Mouse (Mus musculus) hindbrain, postnatal 0 days (tissue): ENCODE measurements around the gene Ces2b. TPM values are rescaled to one million over a fixed set of nuclear protein-coding genes. Genes with fewer than 3 reads are reported as not detected.
"Not testable (repeated sequence)": the region's sequence is repeated elsewhere in the genome, so short reads cannot be mapped to it uniquely, and the experiment has no call there.

ENCODE experiments used
- ATAC-seq: fragments of 200-750 bp; cut with Nextera tagmentation; 2 replicates; pipeline ENCODE4 v1.8.0; 2017; ENCODE audit warnings: mild to moderate bottlenecking, moderate TSS enrichment, moderate library complexity
- DNase-seq: peaks from one replicate; pipeline ENCODE4 v3.0.0-alpha.2; 2015; ENCODE audit warnings: low spot score
- H3K27ac ChIP-seq: fragments of 300-500 bp; sonication (generic); 2 replicates; pipeline ENCODE4 v1.5.1; 2014; ENCODE audit warnings: mild to moderate bottlenecking
- H3K27me3 ChIP-seq: fragments of 300-500 bp; sonication (generic); 2 replicates; pipeline ENCODE4 v1.6.1; 2014; ENCODE audit warnings: low read length, mixed read lengths; ENCODE audit not compliant: insufficient read depth
- H3K36me3 ChIP-seq: fragments of 300-500 bp; sonication (generic); 2 replicates; pipeline ENCODE4 v1.6.1; 2014; ENCODE audit warnings: low read length, mixed read lengths; ENCODE audit not compliant: insufficient read depth
- H3K4me1 ChIP-seq: fragments of 300-500 bp; sonication (generic); 2 replicates; pipeline ENCODE4 v1.6.1; 2014; ENCODE audit warnings: antibody characterized with exemption, low read length, mixed read lengths; ENCODE audit not compliant: insufficient read depth
- H3K4me2 ChIP-seq: fragments of 300-500 bp; sonication (generic); 2 replicates; pipeline ENCODE4 v1.6.1; 2014; ENCODE audit warnings: low read depth, mild to moderate bottlenecking, low read length, moderate library complexity, mixed read lengths
- H3K4me3 ChIP-seq: fragments of 300-500 bp; sonication (generic); 2 replicates; pipeline ENCODE4 v1.5.1; 2014; ENCODE audit warnings: low read length
- H3K9ac ChIP-seq: fragments of 300-500 bp; sonication (generic); replicated peaks from 2 replicates; pipeline ENCODE4 v1.6.1; 2014; ENCODE audit warnings: mild to moderate bottlenecking, low read length, moderate library complexity, mixed read lengths
- H3K9me3 ChIP-seq: fragments of 300-500 bp; sonication (generic); 2 replicates; pipeline ENCODE4 v1.6.1; 2016; ENCODE audit warnings: low read length, mixed read lengths
- CTCF ChIP-seq: IDR thresholded peaks from 2 replicates; pipeline ENCODE4 v1.5.1; 2016; ENCODE audit warnings: antibody characterized with exemption, control low read depth, low read depth
- WGBS: fragments of 180-500 bp; shearing (Covaris S2); extraction: QIAGEN DNeasy Blood & Tissue Kit; methylation state at CpG from one replicate; pipeline ENCODE4 v1.1.7; 2014; 5-methylcytosine and 5-hydroxymethylcytosine counted together
- polyA plus RNA-seq: library from polyadenylated mRNA; unstranded; fragments of >200 nt; fragmentation: Nextera tagmentation; extraction: Ambion mirVana; gene quantifications from 2 replicates; pipeline ENCODE4 v1.2.1, GENCODE M21; 2015
- total RNA-seq: library from RNA; depleted of rRNA; stranded (reverse); fragments of >200 nt; gene quantifications from 2 replicates; pipeline ENCODE4 v1.2.3, GENCODE M21; 2014

Gene Ces2b
- total and polyA plus RNA-seq, 2 experiments from 2014 or later: 0.08 to 0.10 TPM

DNA sequence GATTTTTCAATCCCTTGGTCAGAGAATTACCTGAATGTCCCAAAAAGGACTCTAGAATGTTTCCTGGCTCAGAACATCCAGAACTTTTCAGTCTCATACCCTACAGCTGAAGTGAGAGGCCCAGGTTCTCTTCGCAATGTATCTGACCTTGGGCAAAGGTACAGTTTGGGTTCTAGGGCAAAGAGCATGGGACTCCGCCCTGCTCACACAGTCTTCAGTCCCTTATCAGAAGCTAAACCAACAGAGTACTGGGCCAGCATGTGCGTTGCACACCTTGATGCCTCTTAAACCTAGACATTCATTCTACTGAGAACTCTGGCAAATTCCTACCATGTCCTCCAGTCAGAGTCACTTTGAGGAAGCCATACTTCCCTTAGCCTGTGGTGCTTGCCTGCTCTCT, 21.9 kb upstream of the Ces2b start:
- no peaks in the 10 kb centered on the region for H3K27me3 ChIP-seq
- no peaks in the 10 kb centered on the region for H3K36me3 ChIP-seq
- no peak for DNase-seq
- no peaks in the 10 kb centered on the region for H3K9me3 ChIP-seq
- H3K4me2 ChIP-seq: no peak overlapping the region
- H3K4me1 ChIP-seq: no peaks in the 10 kb centered on the region
- no peak for ATAC-seq
- no peak overlapping the region for H3K4me3 ChIP-seq
- 91% methylated on average over 3 of the region's 3 CpGs for WGBS
- no peak for TF ChIP-seq CTCF
- no peak overlapping the region for H3K27ac ChIP-seq
- no peak overlapping the region for H3K9ac ChIP-seq

DNA sequence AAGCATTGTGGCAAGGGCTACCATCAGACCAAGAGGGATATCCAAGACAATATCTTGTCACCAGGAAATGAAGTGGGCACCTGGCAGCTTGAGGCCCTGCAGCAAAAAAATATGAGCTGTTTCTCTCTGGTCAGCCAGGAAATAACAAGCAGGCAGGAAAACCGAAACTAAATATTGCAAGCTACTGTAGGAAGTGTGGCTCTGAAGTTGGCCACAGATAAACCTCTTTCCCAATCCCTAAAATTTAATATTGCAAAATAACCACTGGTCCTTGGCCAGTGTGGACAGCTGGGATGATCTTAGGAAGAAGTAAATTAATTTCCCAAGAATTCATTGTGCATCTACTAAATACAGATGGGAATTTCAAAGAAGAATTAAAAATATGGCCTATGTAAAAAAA, 4.5 kb upstream of the Ces2b start:
- no peak overlapping the region for H3K4me2 ChIP-seq
- H3K9ac ChIP-seq: no peak overlapping the region
- no peaks in the 10 kb centered on the region for H3K9me3 ChIP-seq
- H3K36me3 ChIP-seq: no peaks in the 10 kb centered on the region
- no peaks in the 10 kb centered on the region for H3K27me3 ChIP-seq
- no peak overlapping the region for H3K27ac ChIP-seq
- H3K4me3 ChIP-seq: no peak overlapping the region
- no peaks in the 10 kb centered on the region for H3K4me1 ChIP-seq
- DNase-seq (no peak), ATAC-seq (no peak)
- 79% methylated on average over 1 of the region's 1 CpGs for WGBS
- TF ChIP-seq CTCF: no peak

DNA sequence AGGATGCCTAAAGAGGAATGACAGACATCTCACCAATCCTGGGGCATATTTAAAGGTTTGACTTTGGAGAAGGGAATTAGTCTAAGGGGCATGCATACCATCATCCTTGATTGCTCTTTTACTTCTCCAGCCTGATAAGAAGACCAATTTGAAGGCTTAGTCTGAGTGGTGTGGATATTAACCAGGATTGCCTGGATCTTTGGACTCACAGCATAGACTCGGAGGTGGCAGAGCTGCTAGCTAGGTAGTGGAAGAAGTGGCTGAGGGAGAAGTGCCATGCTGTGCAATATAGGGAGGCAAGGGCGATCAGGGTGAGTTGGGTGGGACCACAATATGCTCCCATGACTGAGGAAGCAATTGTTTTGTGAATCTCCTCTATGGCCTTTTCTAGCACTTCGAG, 3.2 kb upstream of the Ces2b start:
- no peaks in the 10 kb centered on the region for H3K9me3 ChIP-seq
- no peak for ATAC-seq

DNA sequence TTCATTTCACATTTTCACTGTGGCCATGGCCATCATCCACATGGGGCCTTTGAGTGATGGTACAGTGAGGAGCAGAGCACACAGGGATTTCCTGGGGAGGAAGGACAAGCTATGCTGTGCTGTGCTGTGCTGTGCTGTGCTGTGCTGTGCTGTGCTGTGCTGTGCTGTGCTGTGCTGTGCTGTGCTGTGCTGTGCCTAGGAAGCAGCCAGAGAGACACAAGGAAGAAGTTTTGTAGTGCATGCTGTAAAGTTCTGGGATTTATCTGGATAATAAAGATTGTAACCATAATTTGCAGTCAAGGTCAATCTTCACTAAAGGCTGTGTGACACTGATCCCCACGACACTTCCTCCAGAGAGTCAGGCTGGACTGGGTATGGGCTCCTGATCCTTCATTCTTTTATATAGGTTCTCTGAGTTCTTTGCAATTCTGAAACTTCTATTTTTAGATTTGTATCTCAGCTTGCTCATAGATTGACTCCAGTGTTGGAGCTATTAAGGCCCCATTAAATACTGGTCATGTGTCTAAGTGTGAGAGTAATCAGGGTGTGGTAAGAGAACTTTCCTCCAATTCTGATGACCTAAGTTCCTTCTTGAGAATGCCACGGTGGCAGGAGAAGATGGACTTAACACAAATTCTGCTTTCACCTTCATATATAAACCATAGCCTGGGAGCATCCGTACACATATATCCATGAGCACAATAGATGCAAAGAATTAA, 10.1 kb downstream of the Ces2b start:
- no peak overlapping the region for H3K27ac ChIP-seq
- no peaks in the 10 kb centered on the region for H3K27me3 ChIP-seq
- DNase-seq (no peak), ATAC-seq (no peak)
- no peaks in the 10 kb centered on the region for H3K4me1 ChIP-seq
- 85% methylated on average over 3 of the region's 3 CpGs for WGBS
- H3K4me2 ChIP-seq: no peak overlapping the region
- H3K9ac ChIP-seq: no peak overlapping the region
- no peak overlapping the region for H3K4me3 ChIP-seq
- no peaks in the 10 kb centered on the region for H3K9me3 ChIP-seq
- TF ChIP-seq CTCF: no peak
- no peaks in the 10 kb centered on the region for H3K36me3 ChIP-seq

More for the DNA sequence above, 3.2 kb upstream of the Ces2b start:
- Histone ChIP-seq H3K4me3 (no peak overlapping the region), H3K27ac (no peak overlapping the region), H3K9ac (no peak overlapping the region), H3K4me2 (no peak overlapping the region), H3K27me3 (no peaks in the 10 kb centered on the region), H3K4me1 (no peaks in the 10 kb centered on the region), H3K36me3 (no peaks in the 10 kb centered on the region)
- TF ChIP-seq CTCF: no peak
- no peak for DNase-seq
- WGBS: 81% methylated on average over 3 of the region's 3 CpGs

DNA sequence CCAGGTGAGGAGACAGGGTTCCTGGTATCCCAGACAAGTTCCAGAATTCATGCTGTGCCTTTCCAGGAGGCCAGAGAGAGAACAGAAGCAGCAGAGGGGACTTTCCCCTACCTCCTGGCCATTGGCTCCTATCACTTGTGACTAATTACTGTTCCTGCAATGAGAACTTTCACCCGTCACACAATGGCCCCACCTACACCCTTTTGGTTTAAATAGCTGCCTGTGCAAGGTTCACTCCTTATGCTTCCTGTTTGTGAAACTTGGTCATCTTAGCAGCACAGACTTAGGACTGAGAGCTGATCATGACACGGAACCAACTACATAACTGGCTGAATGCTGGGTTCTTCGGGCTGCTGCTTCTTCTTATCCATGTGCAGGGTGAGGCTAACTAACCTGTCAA, 15.5 kb downstream of the Ces2b start, which contains the start of gene Ces2c:
Ces2c (plus strand) TSS at position 238 of the 400 bp plus-strand sequence.
- ATAC-seq (no peak), DNase-seq (no peak)
- Histone ChIP-seq H3K9me3 (no peaks in the 10 kb centered on the region), H3K9ac (no peak within 1 kb of the TSS), H3K4me2 (no peak within 1 kb of the TSS), H3K27ac (no peak within 1 kb of the TSS), H3K4me3 (no peak within 1 kb of the TSS), H3K36me3 (no peaks in the 10 kb centered on the region), H3K27me3 (no peaks in the 10 kb centered on the region), H3K4me1 (no peaks in the 10 kb centered on the region)
- 92% methylated on average over 3 of the region's 3 CpGs for WGBS
- TF ChIP-seq CTCF: no peak

DNA sequence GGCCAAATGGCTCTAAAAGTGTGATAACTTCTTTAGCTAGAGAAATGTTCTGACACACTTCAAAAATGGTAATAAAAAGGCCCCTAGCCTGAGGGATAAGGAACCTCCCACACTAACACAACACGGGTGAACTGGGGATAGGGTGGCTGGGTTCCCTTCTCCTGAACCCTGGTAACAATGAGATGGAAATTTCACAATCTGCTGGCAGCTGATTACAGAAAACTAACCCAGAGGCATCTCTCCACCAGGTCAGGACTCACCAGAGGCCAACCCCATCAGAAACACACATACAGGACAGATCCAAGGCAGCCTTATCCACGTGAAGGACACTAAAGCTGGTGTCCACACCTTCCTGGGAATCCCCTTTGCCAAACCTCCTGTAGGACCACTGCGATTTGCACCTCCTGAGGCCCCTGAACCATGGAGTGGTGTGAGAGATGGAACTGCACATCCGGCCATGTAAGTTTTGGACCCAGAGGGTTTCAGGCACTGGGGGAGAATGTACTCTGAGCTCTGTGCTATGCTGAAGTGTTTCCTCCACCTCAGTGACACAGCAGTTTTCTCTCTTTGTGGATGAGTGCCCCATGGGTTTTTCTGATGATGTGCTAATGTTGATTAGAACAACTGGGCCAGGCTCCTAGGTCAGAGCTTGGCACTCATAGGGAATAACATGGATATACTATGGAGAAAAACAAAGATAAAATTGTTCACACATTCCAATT, 16.5 kb downstream of the Ces2b start:
- ATAC-seq (no peak), DNase-seq (no peak)
- no peak overlapping the region for H3K27ac ChIP-seq
- no peaks in the 10 kb centered on the region for H3K4me1 ChIP-seq
- WGBS: 80% methylated on average over 4 of the region's 4 CpGs
- H3K9ac ChIP-seq: no peak overlapping the region
- no peak overlapping the region for H3K4me2 ChIP-seq
- H3K4me3 ChIP-seq: no peak overlapping the region
- H3K36me3 ChIP-seq: no peaks in the 10 kb centered on the region
- no peaks in the 10 kb centered on the region for H3K9me3 ChIP-seq
- no peaks in the 10 kb centered on the region for H3K27me3 ChIP-seq
- no peak for TF ChIP-seq CTCF

DNA sequence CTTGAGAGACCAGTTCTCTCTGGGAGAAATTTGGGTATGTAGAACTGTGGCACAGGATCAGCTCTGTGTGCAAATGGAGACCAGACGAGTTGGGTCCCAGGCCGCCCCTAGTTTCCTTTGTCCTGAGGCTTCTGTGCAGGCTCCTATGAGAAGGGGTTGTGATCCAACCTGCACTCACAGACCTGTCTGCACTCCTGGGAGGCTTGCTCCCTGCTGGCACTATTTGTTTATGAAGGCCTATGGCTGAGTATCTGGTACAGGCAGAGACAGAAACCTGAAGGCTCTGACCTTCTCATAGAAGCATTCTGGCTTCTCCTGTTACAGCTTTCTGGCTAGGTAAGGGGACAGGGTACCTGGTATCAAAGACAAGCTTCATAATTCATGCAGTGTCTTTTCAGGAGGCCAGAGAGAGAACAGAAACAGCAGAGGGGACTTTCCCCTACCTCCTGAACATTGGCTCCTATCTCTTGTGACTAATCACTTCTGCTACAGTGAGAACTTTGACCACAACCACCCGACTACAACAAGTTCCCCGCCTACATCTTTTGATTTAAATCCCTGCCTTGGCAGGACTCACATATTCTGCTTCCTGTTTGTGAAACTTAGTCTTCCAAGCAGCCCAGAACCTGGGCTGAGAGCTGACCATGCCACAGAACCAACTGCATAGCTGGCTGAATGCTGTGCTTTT, 35.6 kb downstream of the Ces2b start:
- not testable (repeated sequence) for H3K27ac ChIP-seq, ATAC-seq, H3K9ac ChIP-seq, H3K9me3 ChIP-seq, H3K36me3 ChIP-seq, H3K27me3 ChIP-seq, H3K4me1 ChIP-seq, H3K4me3 ChIP-seq, DNase-seq, H3K4me2 ChIP-seq
- WGBS: no CpG with 5 or more reads among the region's 4 CpGs

DNA sequence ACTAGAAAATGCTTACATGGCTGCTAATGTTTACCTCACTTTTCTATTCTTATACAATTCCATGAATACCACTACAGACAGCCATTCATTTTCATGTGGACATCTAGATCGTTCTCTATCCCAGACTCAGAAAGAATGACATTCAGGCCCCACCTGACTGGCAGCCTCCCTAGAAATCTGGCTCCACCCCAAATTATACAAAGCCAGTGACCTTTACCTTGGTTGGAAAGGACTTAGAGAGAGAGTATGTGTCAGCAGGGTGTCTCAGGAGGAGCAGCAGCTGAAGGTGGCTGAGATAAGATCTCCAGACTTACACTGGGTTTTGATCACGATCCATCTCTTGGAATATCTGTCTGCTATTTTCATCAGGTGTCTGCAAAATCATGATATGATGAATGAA, 37.5 kb downstream of the Ces2b start:
- H3K9me3 ChIP-seq, DNase-seq, H3K36me3 ChIP-seq, H3K4me1 ChIP-seq, H3K27ac ChIP-seq, H3K4me2 ChIP-seq, H3K27me3 ChIP-seq, ATAC-seq, H3K9ac ChIP-seq, H3K4me3 ChIP-seq: not testable (repeated sequence)
- WGBS: no CpG with 5 or more reads among the region's 2 CpGs

DNA sequence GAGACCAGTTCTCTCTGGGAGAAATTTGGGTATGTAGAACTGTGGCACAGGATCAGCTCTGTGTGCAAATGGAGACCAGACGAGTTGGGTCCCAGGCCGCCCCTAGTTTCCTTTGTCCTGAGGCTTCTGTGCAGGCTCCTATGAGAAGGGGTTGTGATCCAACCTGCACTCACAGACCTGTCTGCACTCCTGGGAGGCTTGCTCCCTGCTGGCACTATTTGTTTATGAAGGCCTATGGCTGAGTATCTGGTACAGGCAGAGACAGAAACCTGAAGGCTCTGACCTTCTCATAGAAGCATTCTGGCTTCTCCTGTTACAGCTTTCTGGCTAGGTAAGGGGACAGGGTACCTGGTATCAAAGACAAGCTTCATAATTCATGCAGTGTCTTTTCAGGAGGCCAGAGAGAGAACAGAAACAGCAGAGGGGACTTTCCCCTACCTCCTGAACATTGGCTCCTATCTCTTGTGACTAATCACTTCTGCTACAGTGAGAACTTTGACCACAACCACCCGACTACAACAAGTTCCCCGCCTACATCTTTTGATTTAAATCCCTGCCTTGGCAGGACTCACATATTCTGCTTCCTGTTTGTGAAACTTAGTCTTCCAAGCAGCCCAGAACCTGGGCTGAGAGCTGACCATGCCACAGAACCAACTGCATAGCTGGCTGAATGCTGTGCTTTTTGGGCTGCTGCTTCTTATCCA, 55.0 kb downstream of the Ces2b start:
- H3K9ac ChIP-seq, H3K9me3 ChIP-seq, H3K36me3 ChIP-seq, H3K4me3 ChIP-seq, H3K4me1 ChIP-seq, DNase-seq, H3K27me3 ChIP-seq, H3K4me2 ChIP-seq, H3K27ac ChIP-seq, ATAC-seq: not testable (repeated sequence)
- no CpG with 5 or more reads among the region's 4 CpGs for WGBS
